In the genomic region with DNA sequence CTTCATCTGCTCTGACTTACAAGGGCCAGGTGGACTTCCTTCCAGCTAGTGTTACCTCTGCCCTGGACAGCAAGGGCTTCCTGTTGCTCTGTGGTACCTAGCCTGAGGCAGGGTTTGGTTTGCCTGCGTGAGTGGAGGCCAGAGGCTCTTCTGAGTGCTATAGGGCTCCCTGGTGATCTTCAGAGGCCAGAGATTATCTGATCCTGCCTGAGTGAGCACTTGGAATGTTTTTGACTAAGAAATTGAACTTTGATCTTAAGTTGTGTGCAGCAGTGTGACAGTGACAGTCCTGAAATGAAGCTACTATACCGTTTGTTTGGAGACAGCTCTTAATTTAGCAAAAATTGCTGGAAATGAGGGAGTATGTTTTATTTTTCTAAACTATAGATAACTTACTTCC, we compare ENCODE assay signal across 21 mouse cellular contexts. TPM values are rescaled to one million over a fixed set of nuclear protein-coding genes. Genes with fewer than 3 reads are reported as not detected.
A peak's percentile ranks its signal among the peaks of the same experiment; 100 is the strongest.
DNase-seq lines count a peak whose midpoint lies in the region; ATAC-seq and TF ChIP-seq lines count a peak whose summit lies in the region.
"Had no signal": no experiment of that assay in that cellular context is flagged by ENCODE, and none has a peak within 500 bp of the region (broad histone marks: within the 10 kb centered on the region; RNA-seq: fewer than 3 reads in every experiment).

No protein-coding gene starts in this region.

- no peak for ATAC-seq in hindbrain, embryonic 13.5 days (ENCODE audit: low FRiP score)
- ATAC-seq in liver, embryonic 11.5 days (replicated peaks; ENCODE audit: low FRiP score) = no peak
- ATAC-seq: activated CD4-positive, CD25-positive, alpha-beta regulatory T cell, adult 4 months; forebrain, embryonic 14.5 days had no signal

- no peak for TF ChIP-seq CTCF in liver, adult 2 months (IDR thresholded peaks at IDR 0.05; ENCODE audit: low read depth, low read length)
- no peak for TF ChIP-seq CTCF in spleen, adult 2 months (IDR thresholded peaks at IDR 0.05; ENCODE audit: extremely low read depth, insufficient read depth, insufficient read length, insufficient replicate concordance)

- no peaks in the 10 kb centered on the region for H3K9me3 ChIP-seq in hindbrain, embryonic 10.5 days
- H3K9me3 ChIP-seq in hindbrain, embryonic 13.5 days = no peaks in the 10 kb centered on the region
- no peaks in the 10 kb centered on the region for H3K9me3 ChIP-seq in liver, embryonic 11.5 days (ENCODE audit: control insufficient read depth, low read length)
- H3K9me3 ChIP-seq: embryonic facial prominence, embryonic 10.5 days; G1E; heart, embryonic 15.5 days; hindbrain, embryonic 15.5 days had no signal

- TF ChIP-seq POLR2A in liver, adult 2 months (IDR thresholded peaks at IDR 0.05; ENCODE audit: extremely low read depth, insufficient read depth, low read length) = no peak
- no peak for TF ChIP-seq POLR2A in spleen, adult 2 months (IDR thresholded peaks at IDR 0.05; ENCODE audit: low read depth, low read length)

- no peak overlapping the region for H3K9ac ChIP-seq in hindbrain, embryonic 13.5 days
- peak overlapping the region; percentile 11; the same call in 1 of the 2 replicates for H3K9ac ChIP-seq in liver, adult 2 months (ENCODE audit: low read depth, low read length)
- H3K9ac ChIP-seq in liver, embryonic 11.5 days (ENCODE audit: low read depth, low read length) = no peak overlapping the region
- H3K9ac ChIP-seq: heart, embryonic 15.5 days; hindbrain, embryonic 15.5 days had no signal

- H3K4me1 ChIP-seq in hindbrain, embryonic 10.5 days (replicated peaks) = peaks cover 22% of the 10 kb centered on the region
- peaks cover 40% of the 10 kb centered on the region for H3K4me1 ChIP-seq in hindbrain, embryonic 13.5 days (replicated peaks)
- H3K4me1 ChIP-seq in liver, adult 2 months (ENCODE audit: control insufficient read depth, insufficient read depth, low read length) = peaks cover 44% of the 10 kb centered on the region
- peaks cover 28% of the 10 kb centered on the region; the same call in 1 of the 2 replicates for H3K4me1 ChIP-seq in liver, embryonic 11.5 days (replicated peaks; ENCODE audit: control insufficient read depth, insufficient read depth, low read length)
- H3K4me1 ChIP-seq in spleen, adult 2 months (ENCODE audit: control insufficient read depth, insufficient read depth, insufficient read length) = peaks cover 46% of the 10 kb centered on the region

- H3K4me2 ChIP-seq in hindbrain, embryonic 13.5 days = no peak overlapping the region
- H3K4me2 ChIP-seq in liver, embryonic 11.5 days = no peak overlapping the region
- H3K4me2 ChIP-seq: heart, embryonic 11.5 days; heart, embryonic 15.5 days; hindbrain, embryonic 15.5 days had no signal

- peak overlapping the region; percentile 4; the same call in 1 of the 2 replicates for H3K27ac ChIP-seq in hindbrain, embryonic 10.5 days
- H3K27ac ChIP-seq in hindbrain, embryonic 13.5 days = no peak overlapping the region
- H3K27ac ChIP-seq in liver, adult 2 months (replicated peaks; ENCODE audit: insufficient read depth, low read depth, low read length) = peak overlapping the region; percentile 40
- H3K27ac ChIP-seq in liver, embryonic 11.5 days (ENCODE audit: low read depth, low read length) = no peak overlapping the region; the same call in 1 of the 2 replicates
- 0 out of 2 replicates have a peak overlapping the region, but pooled peaks have one; percentile 48 for H3K27ac ChIP-seq in spleen, adult 2 months (ENCODE audit: insufficient read depth, low read length)
- H3K27ac ChIP-seq: embryonic facial prominence, embryonic 10.5 days; heart, embryonic 15.5 days; hindbrain, embryonic 15.5 days had no signal

- H3K27me3 ChIP-seq in hindbrain, embryonic 10.5 days (ENCODE audit: insufficient read depth, poor library complexity, severe bottlenecking) = no peaks in the 10 kb centered on the region
- no peaks in the 10 kb centered on the region for H3K27me3 ChIP-seq in hindbrain, embryonic 13.5 days
- no peaks in the 10 kb centered on the region for H3K27me3 ChIP-seq in liver, adult 2 months (ENCODE audit: control insufficient read depth, insufficient read depth, low read length)
- H3K27me3 ChIP-seq in liver, embryonic 11.5 days (replicated peaks; ENCODE audit: control insufficient read depth, insufficient read depth, low read length) = no peaks in the 10 kb centered on the region
- H3K27me3 ChIP-seq in spleen, adult 2 months (ENCODE audit: control insufficient read depth, insufficient read depth, low read length) = no peaks in the 10 kb centered on the region
- H3K27me3 ChIP-seq: heart, embryonic 15.5 days; hindbrain, embryonic 15.5 days had no signal

- no peak overlapping the region for H3K4me3 ChIP-seq in hindbrain, embryonic 10.5 days
- H3K4me3 ChIP-seq in hindbrain, embryonic 13.5 days = no peak overlapping the region
- no peak overlapping the region for H3K4me3 ChIP-seq in liver, adult 2 months (ENCODE audit: insufficient read depth, low read depth, low read length)
- no peak overlapping the region for H3K4me3 ChIP-seq in liver, embryonic 11.5 days (ENCODE audit: low read depth, low read length)
- no peak overlapping the region for H3K4me3 ChIP-seq in spleen, adult 2 months (ENCODE audit: extremely low read depth, insufficient read depth, insufficient read length)
- H3K4me3 ChIP-seq: embryonic facial prominence, embryonic 10.5 days; heart, adult 2 months; heart, embryonic 15.5 days; hindbrain, embryonic 15.5 days had no signal

- H3K79me2 ChIP-seq in liver, adult 2 months (ENCODE audit: control insufficient read depth, insufficient read depth, low read length) = peaks cover 34% of the 10 kb centered on the region

- 51% methylated on average over 2 of the region's 2 CpGs for WGBS in hindbrain, embryonic 10.5 days
- WGBS in hindbrain, embryonic 13.5 days = 66% methylated on average over 2 of the region's 2 CpGs
- WGBS in liver, adult 2 months = 20% methylated on average over 2 of the region's 2 CpGs
- 65% methylated on average over 2 of the region's 2 CpGs for WGBS in liver, embryonic 11.5 days
- WGBS in spleen, adult 2 months = 64% methylated on average over 2 of the region's 2 CpGs

- H3K36me3 ChIP-seq in hindbrain, embryonic 10.5 days = peaks cover 12% of the 10 kb centered on the region
- peaks cover 7% of the 10 kb centered on the region for H3K36me3 ChIP-seq in hindbrain, embryonic 13.5 days
- no peaks in the 10 kb centered on the region for H3K36me3 ChIP-seq in liver, adult 2 months (ENCODE audit: control insufficient read depth, insufficient read depth, low read length)
- no peaks in the 10 kb centered on the region for H3K36me3 ChIP-seq in liver, embryonic 11.5 days (ENCODE audit: control insufficient read depth, insufficient read depth, low read length)
- H3K36me3 ChIP-seq in spleen, adult 2 months (ENCODE audit: control insufficient read depth, insufficient read depth, low read length) = no peaks in the 10 kb centered on the region
- H3K36me3 ChIP-seq: hindbrain, embryonic 15.5 days had no signal

- DNase-seq in hindbrain, embryonic 10.5 days (ENCODE audit: low spot score) = no peak
- DNase-seq in liver, adult 2 months (ENCODE audit: extremely low read depth, low read depth, low spot score) = peak; percentile 77
- no peak for DNase-seq in liver, embryonic 11.5 days (ENCODE audit: low spot score)
- DNase-seq in spleen, adult 2 months (ENCODE audit: low read depth in 1 of 2, low spot score in 2 of 2) = no peak
- DNase-seq in spleen, adult 12 weeks (ENCODE audit: low spot score) = no peak
- peak; percentile 22 for DNase-seq in yolk sac, embryonic 10.5 days (ENCODE audit: low spot score)
- DNase-seq in T-cell, adult 2 months (ENCODE audit: low spot score) = no peak
- DNase-seq: adrenal gland, postnatal 14 days; cerebellum, adult 11-12 months; cerebellum, adult 9-11 months; gastrocnemius, postnatal 14 days; heart, adult 2 months; heart, postnatal 14 days had no signal

RNA-seq across cellular contexts. Expression of a gene that starts 55.0 kb away (rescaled TPM):
- 13.5 and 16.0 TPM in 2 replicates for polyA plus RNA-seq in hindbrain, embryonic 10.5 days (2016; fragmentation: Nextera tagmentation; extraction: Ambion mirVana)
- polyA plus RNA-seq in hindbrain, embryonic 13.5 days (2015; fragmentation: Nextera tagmentation; extraction: Ambion mirVana) = 14.3 and 16.1 TPM in 2 replicates
- total RNA-seq in liver, adult 2 months (2014; rRNA removed) = 11.8 and 16.8 TPM in 2 replicates
- 24.9 and 25.3 TPM in 2 replicates for polyA plus RNA-seq in liver, adult 2 months (2012; rRNA removed)
- polyA plus RNA-seq in liver, embryonic 11.5 days (2014; fragmentation: Nextera tagmentation; extraction: Ambion mirVana) = 15.2 and 16.5 TPM in 2 replicates
- 75.1 and 95.9 TPM in 2 replicates for polyA plus RNA-seq in spleen, adult 2 months (2012; rRNA removed)

Comparison
In these comparisons a context has a peak if more than half of its experiments do, and no peak if none do; other contexts are left out.
1. DNase-seq: peak in liver, adult 2 months (single experiment) and yolk sac, embryonic 10.5 days (single experiment); none in hindbrain, embryonic 10.5 days (single experiment), liver, embryonic 11.5 days (single experiment), spleen, adult 2 months (0 of 2), spleen, adult 12 weeks (single experiment) and T-cell, adult 2 months (single experiment).
2. H3K27ac ChIP-seq: peak in hindbrain, embryonic 10.5 days (single experiment), liver, adult 2 months (single experiment) and spleen, adult 2 months (single experiment); none in hindbrain, embryonic 13.5 days (single experiment) and liver, embryonic 11.5 days (single experiment).